Mouse (Mus musculus) large intestine, adult 2 months (tissue): ENCODE measurements around the gene Gprc5b. TPM values are rescaled to one million over a fixed set of nuclear protein-coding genes. Genes with fewer than 3 reads are reported as not detected.
A peak's percentile ranks its signal among the peaks of the same experiment; 100 is the strongest.

Experiments used
- DNase-seq: peaks from one replicate; pipeline ENCODE4 v3.0.0-alpha.2; 2012; ENCODE audit warnings: low read depth, low spot score
- WGBS: fragments of 180-500 bp; shearing (Covaris S2); methylation state at CpG from one replicate; pipeline ENCODE4 v1.1.7; 2018; 5-methylcytosine and 5-hydroxymethylcytosine counted together
- polyA plus RNA-seq: library from polyadenylated mRNA; depleted of rRNA; stranded (reverse); fragments of >200 nt; gene quantifications from 2 replicates; pipeline ENCODE4 v1.2.3, GENCODE M21; 2012; rRNA removed

Gprc5b gene
- polyA plus RNA-seq: 3.4 and 5.0 TPM in 2 replicates

- WGBS: 2% methylated on average over 43 of the region's 44 CpGs
- DNase-seq: no peak
These were observed at the start of gene Gprc5b for GRCm38 (mm10) chr7:118995007-118995406. Gprc5b (minus strand) TSS chr7:118995211.

- DNase-seq: no peak
These were observed 46.5 kb upstream of the Gprc5b start for GRCm38 (mm10) chr7:119041502-119041901.

GRCm38 (mm10) chr7:119037581-119037980 is 42.6 kb upstream of the Gprc5b start:
- DNase-seq: no peak

- DNase-seq: no peak
- 56% methylated on average over 15 of the region's 15 CpGs for whole genome bisulfite sequencing
These were observed 39.4 kb upstream of the Gprc5b start for GRCm38 (mm10) chr7:119034243-119034961.

GRCm38 (mm10) chr7:119023394-119023921 is 28.4 kb upstream of the Gprc5b start:
- 26% methylated on average over 17 of the region's 17 CpGs for WGBS
- no peak for DNase-seq

GRCm38 (mm10) chr7:119022238-119023156 is 27.5 kb upstream of the Gprc5b start:
- no peak for DNase-seq
- WGBS: 77% methylated on average over 19 of the region's 19 CpGs

GRCm38 (mm10) chr7:119019537-119019936 is 24.5 kb upstream of the Gprc5b start:
- DNase-seq: no peak
- 15% methylated on average over 4 of the region's 4 CpGs for WGBS

GRCm38 (mm10) chr7:119015736-119016135 is 20.7 kb upstream of the Gprc5b start:
- 3% methylated on average over 3 of the region's 3 CpGs for WGBS
- DNase-seq: no peak

GRCm38 (mm10) chr7:119010854-119011529 is 16.0 kb upstream of the Gprc5b start:
- no peak for DNase-seq
- 19% methylated on average over 5 of the region's 5 CpGs for WGBS

GRCm38 (mm10) chr7:119002501-119002900 is 7.5 kb upstream of the Gprc5b start:
- no peak for DNase-seq
- WGBS: 13% methylated on average over 2 of the region's 2 CpGs

GRCm38 (mm10) chr7:119001965-119002364 is 7.0 kb upstream of the Gprc5b start:
- 59% methylated on average over 2 of the region's 2 CpGs for WGBS
- no peak for DNase-seq

GRCm38 (mm10) chr7:118999857-119000256 is 4.8 kb upstream of the Gprc5b start:
- no peak for DNase-seq
- 56% methylated on average over 2 of the region's 2 CpGs for WGBS

- peak; percentile 45 for DNase-seq
- WGBS: 8% methylated on average over 13 of the region's 13 CpGs
These were observed 1.3 kb upstream of the Gprc5b start for GRCm38 (mm10) chr7:118996137-118996837.

GRCm38 (mm10) chr7:118995671-118996070 is 660 bp upstream of the Gprc5b start:
- WGBS: 15% methylated on average over 14 of the region's 14 CpGs
- DNase-seq: no peak

GRCm38 (mm10) chr7:118994231-118994842 is 674 bp downstream of the Gprc5b start:
- DNase-seq: no peak
- 6% methylated on average over 21 of the region's 21 CpGs for WGBS

- DNase-seq: no peak
- WGBS: 22% methylated on average over 26 of the region's 26 CpGs
These were observed 1.3 kb downstream of the Gprc5b start for GRCm38 (mm10) chr7:118993597-118994230.

GRCm38 (mm10) chr7:118992623-118993405 is 2.2 kb downstream of the Gprc5b start:
- WGBS: 69% methylated on average over 13 of the region's 13 CpGs
- DNase-seq: no peak

- 57% methylated on average over 6 of the region's 6 CpGs for WGBS
- no peak for DNase-seq
These were observed 2.9 kb downstream of the Gprc5b start for GRCm38 (mm10) chr7:118992080-118992560.
